Mouse (Mus musculus): Measurements from ENCODE around the gene Eif3k.

Gene Eif3k

GRCm38 (mm10) chr7:28985207-28985606, 3.5 kb upstream of the Eif3k start:
- DNase-seq (ENCODE audit: low read depth, low spot score), result no peak

DNA sequence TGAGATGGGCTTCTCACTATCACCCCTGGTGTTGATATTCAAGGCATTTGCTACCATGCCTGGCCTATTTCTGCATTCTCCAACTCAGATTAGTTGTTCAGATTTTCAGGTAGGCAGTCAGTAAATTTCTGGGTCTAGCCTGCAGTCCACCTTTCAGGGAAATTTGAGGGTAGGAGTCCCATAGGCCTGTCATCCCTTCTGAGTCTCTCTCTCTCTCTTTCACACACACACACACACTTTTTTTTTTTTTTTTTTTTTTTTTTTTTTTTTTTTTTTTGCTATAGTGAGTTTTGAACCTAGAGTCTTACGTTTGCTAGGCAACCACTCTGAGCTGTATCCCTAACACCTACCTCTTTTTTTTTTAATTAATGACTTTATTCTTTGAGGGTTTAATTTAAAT, 2.8 kb upstream of the Eif3k start:
- no peak for DNase-seq (ENCODE audit: low read depth, low spot score)

DNA sequence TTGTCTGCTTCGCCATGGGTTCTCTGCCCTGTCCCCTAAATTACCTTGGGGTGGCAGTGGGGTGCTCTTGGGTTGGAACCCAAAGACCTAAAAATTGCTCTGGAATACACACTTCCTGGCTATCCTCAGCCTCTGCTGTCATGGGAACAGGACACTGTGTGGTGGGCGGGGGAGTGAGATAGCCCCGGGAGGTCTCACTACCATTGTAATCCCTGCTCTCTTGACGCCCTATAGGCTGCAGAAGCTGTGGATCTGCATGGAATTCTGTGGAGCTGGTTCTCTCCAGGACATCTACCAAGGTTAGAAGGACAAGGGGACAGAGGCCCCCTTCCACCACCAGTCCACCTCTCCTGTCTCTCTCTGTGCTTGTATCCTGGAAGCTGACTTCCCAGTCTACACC, 2.2 kb upstream of the Eif3k start:
- DNase-seq (ENCODE audit: low read depth, low spot score), result peak; percentile 66

DNA sequence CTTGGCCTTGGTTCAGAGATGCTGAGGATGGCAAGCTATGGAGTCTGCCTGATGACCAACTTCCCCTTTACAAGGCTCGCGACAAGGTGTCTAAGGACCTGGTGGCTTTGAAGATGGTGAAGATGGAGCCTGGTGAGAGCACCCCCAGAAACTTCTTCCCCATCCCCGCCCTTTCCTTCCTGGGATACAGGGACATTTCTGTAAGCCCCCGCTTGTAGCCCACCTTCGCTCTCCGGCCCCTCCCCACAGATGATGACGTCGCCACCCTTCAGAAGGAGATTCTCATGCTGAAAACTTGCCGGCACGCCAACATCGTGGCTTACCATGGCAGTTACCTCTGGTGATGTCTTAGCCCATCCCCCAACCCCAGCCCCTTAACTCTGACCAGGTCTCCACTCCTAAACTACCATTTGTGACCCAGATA, 1.5 kb upstream of the Eif3k start:
- DNase-seq (ENCODE audit: low read depth, low spot score), result no peak

DNA sequence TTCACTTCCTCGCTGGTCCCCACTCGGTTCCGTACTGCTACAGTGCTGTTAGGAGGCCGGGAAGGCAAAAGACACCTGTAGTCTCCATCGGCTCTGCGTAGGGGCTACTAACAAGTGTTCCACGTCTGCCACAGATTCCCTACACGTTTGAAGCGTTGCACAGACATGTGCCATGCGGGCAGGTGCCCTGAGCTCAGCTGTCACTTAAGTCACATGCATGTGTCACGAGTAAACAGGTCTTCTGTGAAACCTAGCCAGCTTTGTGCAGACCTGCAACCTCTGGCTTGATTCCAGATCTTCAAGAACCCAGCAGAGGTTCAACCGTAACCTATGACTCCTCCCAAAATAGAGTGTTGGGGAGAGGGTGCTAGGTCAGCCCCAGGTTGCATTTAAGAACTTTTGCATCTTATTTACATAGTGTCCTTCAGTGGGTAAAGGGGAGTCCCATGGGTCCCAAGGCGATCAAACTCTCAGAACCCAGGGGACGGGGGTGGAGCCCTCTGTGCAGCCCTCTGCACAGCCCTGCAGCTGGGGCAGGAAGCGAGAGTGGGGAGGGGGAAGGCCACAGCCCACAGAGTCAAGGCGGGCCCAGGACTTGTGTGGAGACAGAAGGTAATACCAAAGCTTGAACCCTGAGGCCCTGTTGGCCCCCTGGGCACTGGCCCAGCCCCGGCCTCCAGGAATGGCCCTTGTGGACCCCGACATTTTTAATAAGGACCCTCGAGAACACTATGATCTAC, 780 bp upstream of the Eif3k start:
- peak; percentile 74 for DNase-seq (ENCODE audit: low read depth, low spot score)

GRCm38 (mm10) chr7:28977556-28977955, 4.1 kb downstream of the Eif3k start:
- DNase-seq (ENCODE audit: low read depth, low spot score), result no peak

DNA sequence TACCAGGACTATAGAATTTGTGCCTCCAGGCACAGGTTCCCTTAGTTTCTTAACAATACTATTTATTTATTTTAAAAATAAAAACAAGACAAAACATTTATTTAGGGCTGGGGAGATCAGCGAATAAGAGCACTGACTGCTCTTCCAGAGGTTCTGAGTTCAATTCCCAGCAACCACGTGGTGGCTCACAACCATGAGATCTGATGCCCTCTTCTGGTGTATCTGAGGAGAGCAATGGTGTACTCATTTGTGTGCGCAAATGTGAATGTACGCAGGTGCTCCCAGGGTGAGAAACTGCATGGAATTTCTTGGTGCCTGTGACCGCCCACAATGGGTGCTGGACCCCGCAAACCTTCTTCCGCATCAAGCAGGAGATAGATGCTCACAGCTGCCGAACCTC, 8.6 kb downstream of the Eif3k start:
- DNase-seq (ENCODE audit: low read depth, low spot score), result peak; percentile 70

GRCm38 (mm10) chr7:28972542-28972985, 9.1 kb downstream of the Eif3k start:
- DNase-seq (ENCODE audit: low read depth, low spot score), result peak; percentile 90

DNA sequence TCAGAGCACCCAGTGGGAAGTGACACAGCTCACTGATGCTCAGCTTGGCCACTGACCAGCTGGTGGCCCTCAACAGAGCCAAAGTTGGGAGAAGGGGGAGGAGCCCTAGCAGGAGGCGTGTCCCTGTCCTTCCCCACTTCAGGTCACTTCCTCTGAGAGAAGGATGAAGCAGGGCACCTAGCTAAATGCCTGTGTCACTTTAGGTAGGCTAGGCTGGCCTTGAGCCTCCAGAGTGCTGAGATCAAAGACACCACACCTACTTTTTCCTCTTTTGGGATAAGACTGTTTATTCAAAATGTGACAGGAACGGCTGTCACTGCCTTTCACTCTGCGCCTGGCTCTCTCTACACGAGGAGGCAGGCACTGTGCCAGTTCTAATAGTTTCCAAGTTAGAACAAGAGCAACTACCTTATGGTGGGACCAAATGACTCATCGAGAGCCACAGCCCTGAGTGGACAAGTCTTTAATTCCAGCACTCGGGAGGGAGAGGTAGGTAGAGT, 9.8 kb downstream of the Eif3k start:
- no peak for DNase-seq (ENCODE audit: low read depth, low spot score)

GRCm38 (mm10) chr7:28971029-28971428, 10.6 kb downstream of the Eif3k start:
- no peak for DNase-seq (ENCODE audit: low read depth, low spot score)

GRCm38 (mm10) chr7:28969672-28970394, 11.8 kb downstream of the Eif3k start:
- DNase-seq (ENCODE audit: low read depth, low spot score), result peak; percentile 93

GRCm38 (mm10) chr7:28969271-28969670, 12.4 kb downstream of the Eif3k start:
- DNase-seq (ENCODE audit: low read depth, low spot score), result peak; percentile 67

- peak; percentile 74 for DNase-seq (ENCODE audit: low read depth, low spot score)
Observed at GRCm38 (mm10) chr7:28968120-28968519, 13.5 kb downstream of the Eif3k start.

GRCm38 (mm10) chr7:28966751-28967505, 14.7 kb downstream of the Eif3k start:
- DNase-seq (ENCODE audit: low read depth, low spot score), result peak; percentile 85

DNA sequence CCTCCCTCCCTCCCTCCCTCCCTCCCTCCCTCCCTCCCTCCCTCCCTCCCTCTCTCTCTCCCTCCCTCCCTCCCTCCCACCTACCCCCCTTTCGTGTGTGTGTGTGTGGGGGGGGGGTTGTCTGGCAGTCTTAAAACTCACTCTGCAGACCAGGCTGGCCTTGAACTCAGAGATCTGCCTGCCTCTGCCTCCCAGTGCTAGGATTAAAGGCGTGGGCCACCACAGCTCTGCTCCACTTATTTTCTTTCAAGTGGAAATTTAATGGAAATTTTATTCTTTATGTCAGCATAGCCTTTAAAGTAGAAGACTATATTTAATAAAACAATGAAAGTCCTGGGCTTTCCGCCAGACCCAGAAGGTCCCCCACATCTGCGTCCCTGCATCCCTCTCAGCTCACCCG, 15.5 kb downstream of the Eif3k start:
- DNase-seq (ENCODE audit: low read depth, low spot score), result no peak

GRCm38 (mm10) chr7:28965346-28965840, 16.3 kb downstream of the Eif3k start:
- peak; percentile 71 for DNase-seq (ENCODE audit: low read depth, low spot score)

- DNase-seq (ENCODE audit: low read depth, low spot score), result peak; percentile 77
Observed at GRCm38 (mm10) chr7:28963399-28963923, 18.2 kb downstream of the Eif3k start.

DNA sequence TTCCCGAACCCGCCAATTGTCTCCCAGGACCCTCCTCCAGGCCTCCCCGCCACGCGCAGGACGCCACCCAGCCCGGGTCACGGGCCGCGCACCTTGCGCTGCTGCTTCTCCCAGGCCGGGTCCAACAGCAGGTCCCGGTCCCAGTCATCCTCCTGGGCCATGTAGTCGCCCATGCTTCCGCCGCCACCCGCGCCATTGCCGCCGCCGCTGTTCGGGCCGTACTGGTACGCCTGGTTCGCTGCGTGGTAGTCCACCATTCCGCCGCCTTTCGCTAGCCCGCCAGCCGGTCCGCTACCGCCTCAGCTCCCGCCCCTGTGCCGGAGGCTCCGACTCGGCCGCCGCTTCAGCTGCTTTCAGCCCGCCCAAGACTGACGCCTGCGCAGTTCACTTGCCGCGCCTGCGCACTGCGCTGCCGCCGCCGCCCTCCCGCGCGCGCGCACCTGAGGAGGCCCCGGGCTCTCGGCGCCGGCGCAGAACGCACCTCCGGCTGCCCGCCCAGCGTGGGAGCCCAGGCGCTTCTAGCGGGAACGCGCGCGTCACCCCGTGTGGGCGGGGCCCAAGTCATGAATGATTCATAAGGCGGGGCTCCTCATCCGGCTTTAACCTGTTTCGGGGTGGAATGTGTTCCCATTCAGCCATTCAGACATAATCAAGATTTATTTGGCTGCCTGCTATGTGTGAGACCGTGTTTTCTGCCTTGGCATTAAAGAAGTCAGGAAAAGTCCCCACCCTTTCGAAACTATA, 19.6 kb downstream of the Eif3k start, which contains the start of gene Actn4:
Gene Actn4, minus strand, starts transcription at position 414 of the 744 bp plus-strand sequence.
- DNase-seq (ENCODE audit: low read depth, low spot score), result peak; percentile 99

DNA sequence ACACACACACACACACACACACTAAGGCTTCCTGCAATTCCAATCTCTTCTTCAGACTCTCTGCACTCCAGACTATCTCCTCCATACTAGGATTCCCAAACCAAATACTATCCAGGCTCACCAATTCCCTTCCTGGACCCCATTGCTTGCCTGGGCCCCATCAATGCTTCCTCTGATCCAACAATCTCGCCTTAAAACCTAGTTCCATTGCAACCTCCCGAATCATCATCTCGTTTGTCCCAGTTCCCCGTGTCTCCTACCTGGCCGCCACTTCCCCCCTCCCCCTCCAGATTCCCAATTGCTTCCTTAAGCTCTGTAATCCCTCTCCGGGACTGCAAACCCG, 20.1 kb downstream of the Eif3k start:
- DNase-seq (ENCODE audit: low read depth, low spot score), result no peak

DNA sequence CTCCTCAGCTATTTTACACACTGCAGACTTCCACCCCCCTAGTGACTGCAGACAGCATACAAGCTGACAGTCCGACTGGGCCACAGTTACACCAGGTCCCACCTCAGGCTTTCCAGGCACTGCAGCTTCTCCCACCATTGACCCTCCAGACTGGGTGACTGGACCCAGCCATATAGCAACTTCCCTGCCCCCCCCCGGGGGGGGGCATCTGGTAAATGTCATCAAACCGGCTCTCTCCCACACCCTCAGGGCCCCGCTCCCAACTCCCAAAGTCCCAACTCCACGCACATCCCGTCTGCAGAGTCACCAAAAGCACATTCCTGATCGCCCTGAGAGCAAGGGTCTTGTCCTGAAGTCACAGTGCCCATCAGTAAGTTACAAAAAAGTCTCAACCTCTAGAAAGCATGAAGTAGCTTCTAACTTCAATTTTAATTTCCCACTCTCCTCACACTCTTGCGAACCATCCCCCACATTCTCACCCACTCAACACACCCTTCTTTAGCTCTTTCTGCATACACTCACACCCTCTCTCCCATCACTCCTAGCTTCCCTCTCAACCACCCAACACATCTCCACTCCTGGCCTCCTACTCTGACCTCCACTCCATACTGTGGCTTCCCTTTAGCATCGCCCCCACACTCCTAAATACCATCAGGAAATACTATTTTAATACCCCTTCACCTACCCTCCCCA, 21.2 kb downstream of the Eif3k start:
- DNase-seq (ENCODE audit: low read depth, low spot score), result no peak
